Comparison of ENCODE assay signal across 8 mouse cellular contexts in genomic region chrX:74281732-74282394, GRCm38 (mm10). TPM values are rescaled to one million over a fixed set of nuclear protein-coding genes. Genes with fewer than 3 reads are reported as not detected.
DNase-seq lines count a peak whose midpoint lies in the region; ATAC-seq lines count a peak whose summit lies in the region.

Gene Taz, plus strand, starts transcription at chrX:74281912.
Gene Dnase1l1, minus strand, starts transcription at chrX:74282337.

- ATAC-seq in intestine, embryonic 15.5 days: peak; percentile 96
- peak; percentile 92 for ATAC-seq in limb, embryonic 12.5 days (ENCODE audit: insufficient number of reproducible peaks, insufficient read depth, low FRiP score, low TSS enrichment, low read depth)
- peak; percentile 64 for ATAC-seq in midbrain, embryonic 12.5 days (ENCODE audit: low FRiP score, low read depth)

- 22% methylated on average over 16 of the region's 16 CpGs for WGBS in embryonic facial prominence, embryonic 10.5 days
- 20% methylated on average over 16 of the region's 16 CpGs for WGBS in intestine, embryonic 15.5 days
- 14% methylated on average over 16 of the region's 16 CpGs for WGBS in limb, embryonic 12.5 days
- 21% methylated on average over 16 of the region's 16 CpGs for WGBS in midbrain, embryonic 12.5 days

- H3K9ac ChIP-seq in intestine, embryonic 15.5 days: peak within 1 kb of the TSS; percentile 59
- H3K9ac ChIP-seq in limb, embryonic 12.5 days (replicated peaks): peak within 1 kb of the TSS; percentile 73
- H3K9ac ChIP-seq in midbrain, embryonic 12.5 days (replicated peaks): peak within 1 kb of the TSS; percentile 73

- peak within 1 kb of the TSS; percentile 86 for H3K27ac ChIP-seq in embryonic facial prominence, embryonic 10.5 days (replicated peaks)
- H3K27ac ChIP-seq in intestine, embryonic 15.5 days: peak within 1 kb of the TSS; percentile 86
- H3K27ac ChIP-seq in limb, embryonic 12.5 days: peak within 1 kb of the TSS; percentile 84
- H3K27ac ChIP-seq in midbrain, embryonic 12.5 days (replicated peaks): peak within 1 kb of the TSS; percentile 60

- no peaks in the 10 kb centered on the region; the same call in 1 of the 2 replicates for H3K27me3 ChIP-seq in embryonic facial prominence, embryonic 10.5 days (replicated peaks; ENCODE audit: low read depth, poor library complexity, severe bottlenecking)
- H3K27me3 ChIP-seq in intestine, embryonic 15.5 days (replicated peaks): no peaks in the 10 kb centered on the region
- H3K27me3 ChIP-seq in limb, embryonic 12.5 days: peaks cover 17% of the 10 kb centered on the region
- no peaks in the 10 kb centered on the region for H3K27me3 ChIP-seq in midbrain, embryonic 12.5 days

- no peaks in the 10 kb centered on the region for H3K36me3 ChIP-seq in embryonic facial prominence, embryonic 10.5 days (replicated peaks)
- no peaks in the 10 kb centered on the region for H3K36me3 ChIP-seq in intestine, embryonic 15.5 days
- no peaks in the 10 kb centered on the region for H3K36me3 ChIP-seq in limb, embryonic 12.5 days
- no peaks in the 10 kb centered on the region for H3K36me3 ChIP-seq in midbrain, embryonic 12.5 days

- peak within 1 kb of the TSS; percentile 68 for H3K4me2 ChIP-seq in intestine, embryonic 15.5 days (replicated peaks)
- H3K4me2 ChIP-seq in limb, embryonic 12.5 days: peak within 1 kb of the TSS; percentile 69
- H3K4me2 ChIP-seq in midbrain, embryonic 12.5 days (replicated peaks): peak within 1 kb of the TSS; percentile 63

- no peaks in the 10 kb centered on the region for H3K9me3 ChIP-seq in embryonic facial prominence, embryonic 10.5 days
- H3K9me3 ChIP-seq in intestine, embryonic 15.5 days: no peaks in the 10 kb centered on the region
- H3K9me3 ChIP-seq in limb, embryonic 12.5 days: no peaks in the 10 kb centered on the region
- no peaks in the 10 kb centered on the region for H3K9me3 ChIP-seq in midbrain, embryonic 12.5 days

- peaks cover 16% of the 10 kb centered on the region for H3K4me1 ChIP-seq in embryonic facial prominence, embryonic 10.5 days
- no peaks in the 10 kb centered on the region for H3K4me1 ChIP-seq in intestine, embryonic 15.5 days (replicated peaks)
- peaks cover 10% of the 10 kb centered on the region; the same call in 1 of the 2 replicates for H3K4me1 ChIP-seq in limb, embryonic 12.5 days (replicated peaks)
- H3K4me1 ChIP-seq in midbrain, embryonic 12.5 days: peaks cover 16% of the 10 kb centered on the region; the same call in 1 of the 2 replicates

- DNase-seq in 3134 (ENCODE audit: extremely low read depth, insufficient read length, low spot score): peak; percentile 87
- DNase-seq in adrenal gland, adult 8-10 months: peak; percentile 86
- peak; percentile 73 for DNase-seq in embryonic facial prominence, embryonic 10.5 days (ENCODE audit: low spot score)
- DNase-seq in gonadal fat pad, adult 2 months (ENCODE audit: low read depth): no peak
- DNase-seq in spleen, adult 18-20 months: peak; percentile 49 to 66

- H3K4me3 ChIP-seq in embryonic facial prominence, embryonic 10.5 days: peak within 1 kb of the TSS; percentile 73
- peak within 1 kb of the TSS; percentile 54 for H3K4me3 ChIP-seq in intestine, embryonic 15.5 days (replicated peaks)
- H3K4me3 ChIP-seq in limb, embryonic 12.5 days (replicated peaks): peak within 1 kb of the TSS; percentile 60
- H3K4me3 ChIP-seq in midbrain, embryonic 12.5 days: peak within 1 kb of the TSS; percentile 58

RNA-seq across cellular contexts. Expression of gene Taz, which starts in this region (rescaled TPM):
- 100 to 1,000 TPM in 2 of 4 experiments, 10 to 100 TPM in 2; 82.9 to 124 (median 103) TPM for total RNA-seq in adrenal gland, adult 8-10 months (2022)
- polyA plus RNA-seq in embryonic facial prominence, embryonic 10.5 days (2016; fragmentation: Nextera tagmentation; extraction: Ambion mirVana): 68.8 and 70.4 TPM in 2 replicates
- polyA plus RNA-seq in gonadal fat pad, adult 2 months (2012; rRNA removed): 160 and 171 TPM in 2 replicates
- 74.9 and 81.1 TPM in 2 replicates for polyA plus RNA-seq in intestine, embryonic 15.5 days (2015; fragmentation: Nextera tagmentation; extraction: Ambion mirVana)
- polyA plus RNA-seq in limb, embryonic 12.5 days (2016; fragmentation: Nextera tagmentation; extraction: Ambion mirVana): 90.9 and 94.9 TPM in 2 replicates
- polyA plus RNA-seq in midbrain, embryonic 12.5 days (2016; fragmentation: Nextera tagmentation; extraction: Ambion mirVana): 88.4 and 92.9 TPM in 2 replicates

RNA-seq across cellular contexts. Expression of gene Dnase1l1, which starts in this region (rescaled TPM):
- total RNA-seq in adrenal gland, adult 8-10 months (2022): 10 to 100 TPM; 16.3 to 28.6 (median 21.8) TPM
- polyA plus RNA-seq in embryonic facial prominence, embryonic 10.5 days (2016; fragmentation: Nextera tagmentation; extraction: Ambion mirVana): 4.2 and 4.7 TPM in 2 replicates
- 26.7 and 33.1 TPM in 2 replicates for polyA plus RNA-seq in gonadal fat pad, adult 2 months (2012; rRNA removed)
- polyA plus RNA-seq in intestine, embryonic 15.5 days (2015; fragmentation: Nextera tagmentation; extraction: Ambion mirVana): 11.0 TPM in 2 replicates
- 9.9 and 11.6 TPM in 2 replicates for polyA plus RNA-seq in limb, embryonic 12.5 days (2016; fragmentation: Nextera tagmentation; extraction: Ambion mirVana)
- 4.6 and 5.3 TPM in 2 replicates for polyA plus RNA-seq in midbrain, embryonic 12.5 days (2016; fragmentation: Nextera tagmentation; extraction: Ambion mirVana)
